Mouse (Mus musculus) cortical plate, adult 2 months (tissue): ENCODE measurements around the gene Gpr171. TPM values are rescaled to one million over a fixed set of nuclear protein-coding genes. Genes with fewer than 3 reads are reported as not detected.

Source experiments
- H3K27ac ChIP-seq: fragments of 200-500 bp; 2 replicates; pipeline ENCODE4 v1.5.1; 2012; ENCODE audit warnings: low read length, control low read depth, inconsistent platforms; ENCODE audit not compliant: insufficient read depth
- H3K4me1 ChIP-seq: fragments of 200-500 bp; 2 replicates; pipeline ENCODE4 v1.6.1; 2011; ENCODE audit warnings: low read length; ENCODE audit not compliant: control insufficient read depth, insufficient read depth
- H3K4me3 ChIP-seq: fragments of 200-500 bp; 2 replicates; pipeline ENCODE4 v1.5.1; 2011; ENCODE audit warnings: mild to moderate bottlenecking, low read length, control low read depth; ENCODE audit not compliant: insufficient read depth
- CTCF ChIP-seq: fragments of 200-500 bp; IDR thresholded peaks from 2 replicates; pipeline ENCODE4 v1.5.1; 2011; ENCODE audit warnings: mild to moderate bottlenecking, control low read depth, low read length; ENCODE audit not compliant: insufficient read depth; ENCODE audit errors: extremely low read depth
- POLR2A ChIP-seq: fragments of 200-500 bp; IDR thresholded peaks from 2 replicates; pipeline ENCODE4 v1.6.1; 2011; ENCODE audit warnings: mild to moderate bottlenecking, low read length, control low read depth; ENCODE audit not compliant: insufficient read depth; ENCODE audit errors: extremely low read depth
- polyA plus RNA-seq: library from polyadenylated mRNA; depleted of rRNA; stranded (reverse); fragments of >200 nt; gene quantifications from 2 replicates; pipeline ENCODE4 v1.2.3, GENCODE M21; 2012; rRNA removed

Gpr171 gene
- polyA plus RNA-seq, 1 experiment = not detected

DNA sequence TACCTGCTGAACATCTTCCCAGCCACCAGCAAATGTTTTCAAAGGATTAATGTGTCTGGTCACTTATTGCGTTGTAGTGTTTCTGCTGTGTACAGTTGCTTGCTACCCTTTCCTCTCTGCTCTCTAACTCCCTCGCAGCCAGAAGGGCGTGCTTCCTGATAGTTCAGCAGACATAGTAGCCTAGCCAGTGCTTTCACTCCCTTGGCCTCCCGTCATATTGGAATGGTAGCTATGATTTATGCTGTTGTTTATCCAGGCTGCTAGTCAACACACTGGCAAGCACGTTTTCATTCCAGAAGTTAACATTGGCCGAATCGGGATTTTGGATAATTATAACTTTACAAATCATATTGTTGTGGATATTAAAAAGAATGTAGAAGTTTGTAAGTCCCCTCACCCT lies 41.5 kb downstream of the Gpr171 start:
- TF ChIP-seq POLR2A (no peak), CTCF (no peak)
- H3K4me1 ChIP-seq = no peaks in the 10 kb centered on the region

DNA sequence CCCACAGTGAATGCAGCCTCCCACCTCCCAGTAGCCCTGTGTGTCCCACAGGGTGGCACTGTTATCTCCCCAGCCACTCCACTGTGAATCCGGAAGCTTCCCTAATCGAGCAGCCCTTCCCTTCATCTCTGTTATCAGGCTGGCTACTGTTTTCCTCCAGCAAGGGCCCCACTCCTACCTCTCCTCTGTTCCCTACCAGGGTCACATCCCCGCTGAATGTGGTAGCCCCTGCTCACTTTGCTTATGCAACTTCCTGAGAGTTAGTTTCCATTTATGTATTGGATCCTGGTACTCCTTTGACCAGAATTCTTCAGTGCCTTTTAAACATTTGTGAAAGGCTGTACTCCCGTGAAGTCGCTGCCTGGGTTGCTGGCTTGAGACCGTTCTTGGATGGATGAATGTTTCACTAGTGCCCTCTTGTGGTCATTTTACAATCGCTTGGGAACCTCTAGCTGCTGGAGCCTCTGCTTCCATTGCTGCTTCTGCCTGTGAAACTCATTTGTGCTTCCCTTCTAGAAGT lies 42.5 kb downstream of the Gpr171 start:
- TF ChIP-seq POLR2A (no peak), CTCF (peak; percentile 77)
- Histone ChIP-seq H3K27ac (no peak overlapping the region), H3K4me1 (no peaks in the 10 kb centered on the region), H3K4me3 (no peak overlapping the region)

More for the DNA sequence above, 41.5 kb downstream of the Gpr171 start:
- Histone ChIP-seq H3K27ac (no peak overlapping the region), H3K4me3 (no peak overlapping the region)

DNA sequence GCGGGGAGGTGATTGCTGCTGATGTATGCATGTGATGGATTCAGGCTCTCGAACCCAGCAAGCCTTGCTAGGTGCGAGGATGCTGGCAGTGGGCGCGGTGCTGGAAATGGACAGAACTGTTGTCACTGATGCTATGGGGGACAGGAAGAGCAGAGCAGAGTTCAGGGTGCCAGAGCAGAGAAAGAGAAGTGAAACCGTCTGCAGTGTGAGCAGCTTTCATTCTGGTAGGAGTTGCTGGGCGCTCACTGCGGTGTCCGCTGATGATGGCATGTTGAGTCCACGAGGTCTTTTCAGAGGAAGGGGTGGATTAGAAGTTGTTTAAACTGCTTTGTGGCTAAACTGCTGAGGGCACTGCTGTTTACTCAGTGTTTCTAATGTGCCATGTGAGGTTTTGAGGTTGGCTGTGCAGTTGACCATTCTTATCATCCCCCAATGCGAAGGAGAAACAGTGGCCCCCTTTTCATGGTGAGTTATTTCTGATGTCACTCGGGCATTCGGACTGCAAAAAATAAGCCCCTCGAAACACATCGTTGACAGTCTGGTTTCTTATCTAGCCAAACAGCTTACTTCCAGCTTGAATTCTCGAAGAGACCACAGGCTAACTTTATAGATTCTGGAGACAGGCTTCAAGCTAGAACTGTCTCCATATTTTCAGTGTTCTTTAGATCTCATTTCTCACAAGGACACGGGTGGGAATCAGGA lies 46.6 kb downstream of the Gpr171 start:
- Histone ChIP-seq H3K4me1 (no peaks in the 10 kb centered on the region), H3K27ac (no peak overlapping the region), H3K4me3 (no peak overlapping the region)
- TF ChIP-seq CTCF (no peak), POLR2A (no peak)

Other genes with a start within 250 kb of the Gpr171 start
- gene Clrn1, start 216.5 kb downstream of the Gpr171 start, polyA plus RNA-seq = 0.31 and 0.70 TPM in 2 replicates
- 11.2 and 11.4 TPM in 2 replicates for gene Med12l, start 96.0 kb downstream of the Gpr171 start, polyA plus RNA-seq
- gene P2ry14, start 51.8 kb upstream of the Gpr171 start, polyA plus RNA-seq = 3.7 and 4.8 TPM in 2 replicates
- not detected in 2 replicates for gene Gpr87, start 93.3 kb upstream of the Gpr171 start, polyA plus RNA-seq
- 18.4 and 19.5 TPM in 2 replicates for gene P2ry13, start 109.1 kb upstream of the Gpr171 start, polyA plus RNA-seq
- gene P2ry12, start 161.1 kb upstream of the Gpr171 start, polyA plus RNA-seq = 91.0 and 91.9 TPM in 2 replicates
- gene Igsf10, start 242.6 kb upstream of the Gpr171 start, polyA plus RNA-seq = 0.66 and 0.71 TPM in 2 replicates